Mouse (Mus musculus): ENCODE measurements around the gene Tbck. TPM values are rescaled to one million over a fixed set of nuclear protein-coding genes. Genes with fewer than 3 reads are reported as not detected.

The Tbck gene
- 20.1 and 21.2 TPM in 2 replicates for polyA plus RNA-seq (2016; fragmentation: Nextera tagmentation; extraction: Ambion mirVana)

DNA sequence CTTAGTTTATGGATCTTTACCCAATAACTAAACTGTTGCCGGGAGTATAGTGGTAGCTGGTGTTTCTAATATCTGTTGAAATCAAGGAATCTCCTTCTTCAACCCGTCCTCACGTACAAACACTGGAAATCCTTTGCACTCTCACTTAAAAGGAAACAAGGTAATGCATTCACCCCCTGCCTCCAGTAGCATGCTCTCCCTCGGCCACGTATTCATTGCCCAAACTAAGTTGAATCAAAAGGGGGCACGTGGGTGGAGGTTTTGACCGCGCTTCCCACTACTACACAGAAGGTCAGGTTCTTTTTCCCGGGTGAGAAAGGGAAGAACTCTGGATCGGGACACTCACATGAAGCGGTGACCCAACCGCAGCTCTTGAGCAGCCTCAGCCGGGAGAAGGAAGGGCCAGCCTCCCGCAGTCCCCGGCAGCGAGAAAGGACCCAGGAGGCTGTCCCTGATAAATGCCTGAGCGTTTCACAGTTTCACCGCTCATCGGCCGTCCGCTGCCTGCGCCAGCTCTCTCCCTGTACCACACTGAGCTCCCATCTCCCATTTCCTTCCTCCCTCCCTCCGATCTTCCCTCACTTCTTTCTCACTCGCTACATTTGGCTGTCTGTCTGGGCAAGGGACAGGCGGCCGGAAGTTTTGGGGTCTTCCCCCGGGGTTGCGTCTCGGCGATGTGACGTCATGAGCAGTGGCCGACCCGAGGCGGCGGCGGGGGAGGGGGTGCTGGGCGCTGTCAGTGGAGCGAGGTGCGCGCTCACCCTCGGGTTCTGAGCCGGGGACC is at the start of gene Tbck:
TSS of gene Tbck (plus strand) at position 698 of the 784 bp plus-strand sequence.
- peak; percentile 91 for DNase-seq (ENCODE audit: extremely low spot score, low spot score)
- Histone ChIP-seq H3K36me3 (replicated peaks) (peaks cover 9% of the 10 kb centered on the region), H3K4me3 (peak within 1 kb of the TSS; percentile 89), H3K9me3 (no peaks in the 10 kb centered on the region), H3K4me1 (peaks cover 19% of the 10 kb centered on the region), H3K27ac (peak within 1 kb of the TSS; percentile 100), H3K27me3 (ENCODE audit: poor library complexity, severe bottlenecking) (no peaks in the 10 kb centered on the region)
- WGBS, result 1% methylated on average over 42 of the region's 42 CpGs

DNA sequence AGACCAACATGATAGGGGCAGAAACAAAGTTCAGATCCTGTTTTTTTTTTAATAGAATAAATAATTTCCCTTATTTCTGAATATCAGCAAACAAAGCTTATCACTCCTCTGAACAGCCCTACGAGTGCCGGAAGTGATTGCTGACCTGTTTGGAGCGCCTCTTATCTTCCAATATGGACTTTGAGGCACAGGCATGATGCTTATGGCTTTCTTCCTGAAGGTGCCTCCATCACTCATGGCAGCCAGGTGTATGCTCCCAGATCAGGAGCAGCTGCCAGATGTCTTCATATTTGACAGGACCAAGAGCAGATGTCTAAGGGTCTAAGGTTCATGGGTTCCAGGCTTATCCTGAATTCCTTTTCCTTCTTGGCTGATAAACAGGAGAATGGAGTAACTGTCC is 46.9 kb upstream of the Tbck start:
- no peaks in the 10 kb centered on the region for H3K4me1 ChIP-seq
- no peak for DNase-seq (ENCODE audit: extremely low spot score, low spot score)
- 96% methylated on average over 3 of the region's 3 CpGs for WGBS

DNA sequence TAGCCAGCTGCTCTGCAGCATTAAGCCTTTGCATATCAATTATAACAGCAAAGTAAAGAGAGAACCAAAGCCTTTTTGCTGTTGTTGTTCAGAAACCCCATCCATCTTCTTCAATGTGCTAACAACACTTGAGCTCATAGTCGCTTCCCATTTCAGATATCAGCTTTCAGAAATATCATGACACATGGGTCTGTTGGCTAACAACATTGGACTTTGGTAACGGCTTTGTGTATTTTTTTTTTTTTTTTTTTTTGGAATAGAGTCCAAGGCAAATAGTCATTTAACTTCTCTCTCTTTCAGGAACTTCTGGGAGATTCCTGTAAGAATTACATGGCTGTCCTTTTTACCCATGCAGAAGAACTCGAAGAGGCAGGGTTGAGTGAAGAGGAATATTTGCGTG is 39.9 kb upstream of the Tbck start:
- no peak overlapping the region for H3K27ac ChIP-seq
- no peak overlapping the region for H3K4me3 ChIP-seq
- WGBS, result 89% methylated on average over 4 of the region's 4 CpGs
- no peaks in the 10 kb centered on the region for H3K9me3 ChIP-seq
- no peaks in the 10 kb centered on the region for H3K27me3 ChIP-seq (ENCODE audit: poor library complexity, severe bottlenecking)
- no peak for DNase-seq (ENCODE audit: extremely low spot score, low spot score)
- no peaks in the 10 kb centered on the region for H3K36me3 ChIP-seq (replicated peaks)
- no peaks in the 10 kb centered on the region for H3K4me1 ChIP-seq

More for the DNA sequence above, 46.9 kb upstream of the Tbck start:
- Histone ChIP-seq H3K9me3 (no peaks in the 10 kb centered on the region), H3K36me3 (replicated peaks) (no peaks in the 10 kb centered on the region), H3K27me3 (ENCODE audit: poor library complexity, severe bottlenecking) (no peaks in the 10 kb centered on the region), H3K27ac (no peak overlapping the region), H3K4me3 (no peak overlapping the region)

DNA sequence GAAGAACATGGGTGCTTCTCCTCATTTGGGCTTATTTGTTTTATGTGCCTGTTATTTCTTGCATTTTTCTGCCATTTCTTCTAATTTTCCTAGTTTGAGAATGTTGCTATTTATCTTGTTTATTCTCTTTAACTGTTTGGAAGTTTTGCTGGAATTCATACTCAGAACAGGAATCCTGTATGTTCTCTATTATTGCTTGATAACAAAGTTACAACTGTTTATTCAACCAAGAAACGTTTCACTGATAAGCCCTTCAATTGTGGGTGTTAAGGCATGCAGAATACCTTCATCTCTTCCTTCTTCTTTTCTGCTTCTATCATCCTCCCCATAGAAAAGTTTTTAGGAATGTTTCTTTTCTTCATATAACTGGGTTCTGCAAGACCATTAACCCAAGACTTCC is 37.1 kb upstream of the Tbck start:
- no peak for DNase-seq (ENCODE audit: extremely low spot score, low spot score)
- Histone ChIP-seq H3K36me3 (replicated peaks) (no peaks in the 10 kb centered on the region), H3K27ac (no peak overlapping the region), H3K9me3 (no peaks in the 10 kb centered on the region), H3K27me3 (ENCODE audit: poor library complexity, severe bottlenecking) (no peaks in the 10 kb centered on the region), H3K4me3 (no peak overlapping the region), H3K4me1 (no peaks in the 10 kb centered on the region)
- WGBS, result 60% methylated on average over 1 of the region's 1 CpGs

DNA sequence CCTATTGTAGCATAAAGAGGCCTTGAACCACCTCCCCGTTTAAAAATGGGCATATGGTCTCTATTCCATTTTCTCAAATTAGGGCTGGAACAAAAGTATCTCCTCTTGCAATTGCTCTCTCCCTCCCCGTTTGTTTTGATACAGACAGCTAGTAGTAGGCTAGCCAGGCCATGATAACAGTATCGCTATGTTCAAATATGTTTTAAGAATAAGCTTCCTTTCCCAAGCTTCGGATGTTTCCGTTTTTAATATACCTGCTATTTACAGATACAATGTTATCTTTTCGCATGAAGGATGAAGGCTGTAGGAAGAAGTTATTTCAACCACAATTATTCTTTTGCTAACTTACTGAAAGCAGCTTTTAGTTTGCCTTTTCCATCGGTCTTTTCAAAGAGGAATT is 34.6 kb upstream of the Tbck start:
- no peaks in the 10 kb centered on the region for H3K9me3 ChIP-seq
- H3K4me3 ChIP-seq, result no peak overlapping the region
- no peaks in the 10 kb centered on the region for H3K4me1 ChIP-seq
- DNase-seq (ENCODE audit: extremely low spot score, low spot score), result no peak
- no peaks in the 10 kb centered on the region for H3K36me3 ChIP-seq (replicated peaks)
- no peak overlapping the region for H3K27ac ChIP-seq
- no peaks in the 10 kb centered on the region for H3K27me3 ChIP-seq (ENCODE audit: poor library complexity, severe bottlenecking)
- WGBS, result 91% methylated on average over 7 of the region's 7 CpGs

DNA sequence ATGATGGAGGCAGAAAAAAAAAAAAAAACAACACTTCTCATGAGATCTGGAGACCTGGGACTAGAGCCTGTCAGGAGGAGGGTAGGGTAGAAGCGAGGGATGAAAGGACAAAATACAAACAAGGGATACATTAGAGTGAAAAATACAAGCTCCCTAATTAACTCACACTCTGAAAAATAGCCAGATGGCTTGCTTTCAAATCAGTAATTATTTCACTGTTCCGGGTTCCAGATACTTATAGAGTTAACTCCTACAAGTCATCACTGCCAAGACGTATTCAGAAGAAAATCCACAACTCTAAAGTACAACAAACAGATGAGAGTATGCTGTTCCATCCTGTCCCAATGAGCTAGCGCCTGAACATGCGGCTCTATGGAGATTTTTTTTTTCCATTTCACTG is 33.8 kb upstream of the Tbck start:
- no peaks in the 10 kb centered on the region for H3K9me3 ChIP-seq
- no peak overlapping the region for H3K4me3 ChIP-seq
- H3K36me3 ChIP-seq (replicated peaks), result no peaks in the 10 kb centered on the region
- whole genome bisulfite sequencing, result 90% methylated on average over 5 of the region's 5 CpGs
- no peaks in the 10 kb centered on the region for H3K4me1 ChIP-seq
- no peak for DNase-seq (ENCODE audit: extremely low spot score, low spot score)
- H3K27me3 ChIP-seq (ENCODE audit: poor library complexity, severe bottlenecking), result no peaks in the 10 kb centered on the region
- no peak overlapping the region for H3K27ac ChIP-seq

DNA sequence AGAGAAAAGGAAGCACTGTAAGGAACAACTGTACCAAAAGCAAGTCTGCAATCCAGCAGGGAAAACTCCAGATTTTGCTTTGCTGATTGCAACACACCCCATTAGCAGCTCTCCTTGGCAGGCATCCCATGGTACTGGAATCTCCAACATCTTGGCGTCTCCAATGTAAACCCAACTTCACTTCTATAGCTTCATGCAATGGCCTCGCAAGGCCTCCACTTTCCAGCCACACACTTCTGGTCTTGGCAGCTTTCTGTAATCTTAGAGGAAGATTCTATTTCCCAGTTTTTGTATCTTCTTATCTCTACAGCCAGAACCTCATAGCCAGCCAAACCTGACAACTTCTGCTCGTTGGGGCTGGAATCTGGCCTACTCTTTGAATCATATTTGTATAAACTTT is 32.2 kb upstream of the Tbck start:
- Histone ChIP-seq H3K27ac (no peak overlapping the region), H3K27me3 (ENCODE audit: poor library complexity, severe bottlenecking) (no peaks in the 10 kb centered on the region), H3K4me1 (no peaks in the 10 kb centered on the region), H3K36me3 (replicated peaks) (peaks cover 5% of the 10 kb centered on the region; the same call in 1 of the 2 replicates), H3K9me3 (no peaks in the 10 kb centered on the region), H3K4me3 (no peak overlapping the region)
- 85% methylated on average over 3 of the region's 3 CpGs for WGBS
- DNase-seq (ENCODE audit: extremely low spot score, low spot score), result no peak

DNA sequence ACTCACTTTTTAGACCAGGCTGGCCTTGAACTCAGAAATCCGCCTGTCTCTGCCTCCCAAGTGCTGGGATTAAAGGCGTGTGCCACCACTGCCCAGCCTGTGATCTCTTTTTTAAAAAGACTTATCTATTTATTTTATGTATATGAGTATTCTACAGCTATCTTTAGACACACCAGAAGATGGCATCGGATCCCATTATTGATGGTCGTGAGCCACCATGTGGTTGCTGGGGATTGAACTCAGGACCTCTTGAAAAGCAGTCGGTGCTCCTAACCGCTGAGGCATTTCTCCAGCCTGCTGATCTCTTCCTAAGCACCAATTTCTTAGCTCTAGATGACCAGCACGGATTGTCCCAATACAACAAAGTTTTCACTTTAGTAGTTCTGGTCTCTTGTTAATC is 30.0 kb upstream of the Tbck start:
- WGBS, result 86% methylated on average over 7 of the region's 7 CpGs
- H3K4me1 ChIP-seq, result no peaks in the 10 kb centered on the region
- no peaks in the 10 kb centered on the region for H3K27me3 ChIP-seq (ENCODE audit: poor library complexity, severe bottlenecking)
- H3K9me3 ChIP-seq, result no peaks in the 10 kb centered on the region
- no peak overlapping the region for H3K27ac ChIP-seq
- no peak overlapping the region for H3K4me3 ChIP-seq
- peaks cover 11% of the 10 kb centered on the region for H3K36me3 ChIP-seq (replicated peaks)
- DNase-seq (ENCODE audit: extremely low spot score, low spot score), result no peak

DNA sequence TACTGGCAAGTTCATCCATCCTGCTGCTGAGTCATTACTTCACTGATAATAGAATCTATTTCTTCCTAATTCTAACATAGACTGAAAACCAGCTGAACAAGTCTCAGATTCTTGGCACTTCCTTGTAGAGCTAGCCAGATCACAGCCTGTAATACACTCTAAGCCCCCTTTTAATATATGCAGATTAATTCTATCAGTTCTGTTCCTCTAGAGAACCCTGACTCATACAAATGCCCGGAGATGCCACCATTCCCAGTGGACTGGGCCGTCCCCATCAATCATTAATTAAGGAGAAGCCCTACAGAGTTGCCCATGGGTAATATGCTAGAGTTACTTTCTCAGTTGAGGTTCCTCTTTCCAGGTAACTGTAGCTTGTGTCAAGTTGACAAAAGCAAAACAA is 28.0 kb upstream of the Tbck start:
- DNase-seq (ENCODE audit: extremely low spot score, low spot score), result no peak
- H3K4me3 ChIP-seq, result no peak overlapping the region
- no peak overlapping the region for H3K27ac ChIP-seq
- no peaks in the 10 kb centered on the region for H3K9me3 ChIP-seq
- 89% methylated on average over 2 of the region's 2 CpGs for WGBS
- no peaks in the 10 kb centered on the region for H3K4me1 ChIP-seq
- no peaks in the 10 kb centered on the region for H3K27me3 ChIP-seq (ENCODE audit: poor library complexity, severe bottlenecking)
- H3K36me3 ChIP-seq (replicated peaks), result peaks cover 31% of the 10 kb centered on the region

DNA sequence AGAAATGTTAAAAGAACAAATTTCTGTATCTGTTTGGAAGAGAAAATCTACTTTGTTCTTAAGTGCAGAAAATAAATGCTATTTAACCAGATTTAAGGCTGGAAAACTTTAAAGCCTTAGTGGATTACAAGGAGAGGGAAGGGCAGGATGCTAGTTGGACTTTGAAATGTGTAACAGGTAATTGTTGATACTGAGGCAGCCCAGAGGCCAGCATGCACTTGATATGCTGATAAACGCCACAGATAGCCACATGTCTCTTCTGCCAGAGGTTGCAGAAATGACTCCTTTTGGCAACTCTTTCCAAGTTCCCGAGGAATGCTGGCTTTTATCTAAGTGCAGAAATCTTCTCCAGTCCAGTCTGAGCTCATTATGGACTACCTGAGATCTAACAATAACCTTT is 6.5 kb upstream of the Tbck start:
- Histone ChIP-seq H3K4me1 (peaks cover 2% of the 10 kb centered on the region), H3K4me3 (no peak overlapping the region), H3K36me3 (replicated peaks) (peaks cover 35% of the 10 kb centered on the region), H3K27ac (no peak overlapping the region), H3K9me3 (no peaks in the 10 kb centered on the region), H3K27me3 (ENCODE audit: poor library complexity, severe bottlenecking) (no peaks in the 10 kb centered on the region)
- DNase-seq (ENCODE audit: extremely low spot score, low spot score), result no peak
- 95% methylated on average over 2 of the region's 2 CpGs for WGBS

DNA sequence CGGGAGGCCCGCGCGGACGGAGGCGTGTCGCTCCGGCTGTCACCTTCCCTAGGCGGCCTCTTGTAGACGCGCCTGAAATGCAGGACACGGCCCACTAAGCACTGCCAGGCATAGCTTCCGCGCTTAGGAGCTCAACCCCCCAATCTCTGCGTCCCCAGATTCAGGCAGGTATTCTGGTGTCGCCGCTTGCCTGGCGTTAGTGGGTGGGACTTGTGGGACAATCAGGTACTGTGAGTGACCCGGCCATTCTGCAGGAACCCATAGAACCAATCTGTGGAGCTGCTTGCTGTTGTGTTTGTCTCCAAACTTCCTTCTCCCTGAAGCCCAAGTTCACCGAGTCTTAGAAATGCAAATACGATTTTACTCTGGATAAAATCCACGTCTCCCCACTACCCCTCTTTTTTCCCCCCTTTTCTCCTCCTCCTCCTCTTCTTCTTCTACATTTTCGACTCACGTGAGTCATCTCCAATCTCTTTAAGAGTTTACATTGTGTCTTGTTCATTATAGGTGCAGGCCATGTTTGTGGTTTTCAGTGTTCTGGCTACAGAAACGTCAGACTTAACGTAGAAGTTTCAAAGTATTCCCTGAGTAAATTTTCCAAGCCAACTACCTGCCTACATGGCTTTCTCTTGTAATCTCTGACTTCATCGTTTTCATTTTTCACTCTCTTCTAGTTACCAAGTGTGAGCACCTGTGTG is 436 bp downstream of the Tbck start, which contains the start of gene Aimp1:
TSS of gene Aimp1 (minus strand) at position 140 of the 698 bp plus-strand sequence.
- no peaks in the 10 kb centered on the region for H3K9me3 ChIP-seq
- DNase-seq (ENCODE audit: extremely low spot score, low spot score), result no peak
- H3K27ac ChIP-seq, result peak within 1 kb of the TSS; percentile 100
- 3% methylated on average over 27 of the region's 27 CpGs for WGBS
- peaks cover 19% of the 10 kb centered on the region for H3K4me1 ChIP-seq
- peak within 1 kb of the TSS; percentile 89 for H3K4me3 ChIP-seq
- H3K27me3 ChIP-seq (ENCODE audit: poor library complexity, severe bottlenecking), result no peaks in the 10 kb centered on the region
- peaks cover 13% of the 10 kb centered on the region for H3K36me3 ChIP-seq (replicated peaks)

DNA sequence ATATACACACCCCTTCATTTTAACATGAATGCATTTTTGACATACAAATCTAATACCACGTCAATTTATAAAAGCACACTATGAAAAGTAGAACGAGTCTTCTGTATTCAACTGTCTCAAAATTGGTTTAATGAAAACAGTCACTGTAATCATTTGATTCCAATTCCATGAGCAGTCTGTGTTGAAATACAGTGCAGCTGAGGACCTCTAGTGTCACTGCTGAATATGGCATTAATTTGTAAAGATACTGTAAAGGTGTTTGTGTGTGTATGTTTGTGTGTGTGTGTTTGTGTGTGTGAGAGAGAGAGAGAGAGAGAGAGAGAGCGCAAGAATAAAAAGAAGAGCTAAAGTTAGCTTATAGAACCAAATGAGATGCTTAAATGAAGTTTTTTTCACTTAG is 17.4 kb downstream of the Tbck start:
- WGBS, result 86% methylated on average over 3 of the region's 3 CpGs
- Histone ChIP-seq H3K27me3 (ENCODE audit: poor library complexity, severe bottlenecking) (no peaks in the 10 kb centered on the region), H3K36me3 (replicated peaks) (0 out of 2 replicates have a peak, but pooled peaks cover 3% of the 10 kb centered on the region), H3K4me3 (no peak overlapping the region), H3K27ac (no peak overlapping the region), H3K4me1 (peaks cover 4% of the 10 kb centered on the region), H3K9me3 (no peaks in the 10 kb centered on the region)
- no peak for DNase-seq (ENCODE audit: extremely low spot score, low spot score)

DNA sequence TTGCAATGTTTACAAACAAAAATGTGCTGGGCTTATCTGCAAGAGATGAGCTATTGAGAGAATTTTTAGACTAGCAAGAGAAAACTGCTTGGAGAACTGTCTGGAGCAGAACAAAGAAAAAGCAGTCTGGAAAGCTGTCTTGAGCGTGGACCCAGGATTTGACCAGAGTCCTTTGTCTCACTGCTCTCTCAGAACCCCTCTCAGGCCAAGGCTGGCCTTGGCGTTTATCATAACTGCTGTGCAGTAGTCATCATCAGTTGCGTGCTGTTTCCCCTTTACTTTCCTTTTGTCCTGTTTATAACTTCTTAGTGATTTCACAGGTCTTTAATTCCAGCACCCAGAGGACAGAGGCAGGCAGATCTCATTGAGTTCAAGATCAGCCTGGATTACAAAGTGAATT is 20.3 kb downstream of the Tbck start:
- no peak overlapping the region for H3K27ac ChIP-seq
- no peak for DNase-seq (ENCODE audit: extremely low spot score, low spot score)
- H3K36me3 ChIP-seq (replicated peaks), result 0 out of 2 replicates have a peak, but pooled peaks cover 3% of the 10 kb centered on the region
- no peak overlapping the region for H3K4me3 ChIP-seq
- peaks cover 4% of the 10 kb centered on the region for H3K4me1 ChIP-seq
- H3K9me3 ChIP-seq, result no peaks in the 10 kb centered on the region
- 84% methylated on average over 3 of the region's 3 CpGs for WGBS
- H3K27me3 ChIP-seq (ENCODE audit: poor library complexity, severe bottlenecking), result no peaks in the 10 kb centered on the region
